Mouse (Mus musculus): ENCODE results near the gene Lrrn1.

- TF ChIP-seq GATA1 (IDR thresholded peaks at IDR 0.05; ENCODE audit: low read length) (no peak), TAL1 (IDR thresholded peaks at IDR 0.05; ENCODE audit: low read length) (no peak)
These were observed 75.6 kb downstream of the Lrrn1 start for GRCm38 (mm10) chr6:107605151-107605550.

All from erythroblast, embryonic 14.5 days (primary cell).